Mouse (Mus musculus): ENCODE measurements at regions not wholly inside any gene's neighbourhood (a gene's known extent, or its start where the extent isn't known, plus 50 kb on each side); places are given as distances from the start of the nearest gene placed in this dataset.

DNA sequence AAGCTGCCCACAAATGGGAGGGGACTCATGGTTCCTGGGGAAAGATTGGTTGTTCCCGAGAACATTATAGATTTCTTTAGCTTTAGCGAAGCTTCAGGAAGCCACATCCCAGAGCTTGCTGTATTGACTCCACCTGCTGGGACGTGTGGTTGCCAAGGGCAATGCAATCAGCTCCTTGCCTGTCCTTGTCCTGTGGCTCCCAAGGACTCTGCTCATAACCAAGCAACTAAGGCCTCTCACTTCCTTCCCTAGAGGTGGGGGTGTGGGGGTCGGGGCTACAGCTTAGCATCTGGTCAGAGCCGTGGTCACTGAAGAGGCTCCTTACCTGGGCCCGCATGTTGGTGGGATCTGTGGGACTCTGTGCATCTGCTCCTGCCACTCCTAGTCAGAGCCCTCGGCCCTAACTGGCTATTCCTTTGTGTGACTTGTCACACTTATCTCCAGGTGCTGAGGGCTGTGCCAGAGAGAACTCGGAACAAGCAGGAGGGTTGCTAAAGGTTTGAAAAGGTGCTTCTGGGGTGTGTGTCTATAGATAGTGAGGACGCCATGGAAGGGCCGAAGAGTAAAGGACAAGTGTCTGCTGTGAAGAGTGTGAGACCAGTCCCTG is 270.9 kb upstream of the N4bp1 start:
- ATAC-seq (ENCODE audit: low FRiP score), result no peak
- Histone ChIP-seq H3K4me1 (peaks cover 26% of the 10 kb centered on the region), H3K4me3 (replicated peaks) (no peak overlapping the region), H3K27me3 (replicated peaks) (no peaks in the 10 kb centered on the region), H3K27ac (replicated peaks) (no peak overlapping the region), H3K9ac (replicated peaks) (no peak overlapping the region), H3K4me2 (no peak overlapping the region), H3K9me3 (replicated peaks) (no peaks in the 10 kb centered on the region), H3K36me3 (no peaks in the 10 kb centered on the region)
- 76% methylated on average over 10 of the region's 10 CpGs for WGBS

DNA sequence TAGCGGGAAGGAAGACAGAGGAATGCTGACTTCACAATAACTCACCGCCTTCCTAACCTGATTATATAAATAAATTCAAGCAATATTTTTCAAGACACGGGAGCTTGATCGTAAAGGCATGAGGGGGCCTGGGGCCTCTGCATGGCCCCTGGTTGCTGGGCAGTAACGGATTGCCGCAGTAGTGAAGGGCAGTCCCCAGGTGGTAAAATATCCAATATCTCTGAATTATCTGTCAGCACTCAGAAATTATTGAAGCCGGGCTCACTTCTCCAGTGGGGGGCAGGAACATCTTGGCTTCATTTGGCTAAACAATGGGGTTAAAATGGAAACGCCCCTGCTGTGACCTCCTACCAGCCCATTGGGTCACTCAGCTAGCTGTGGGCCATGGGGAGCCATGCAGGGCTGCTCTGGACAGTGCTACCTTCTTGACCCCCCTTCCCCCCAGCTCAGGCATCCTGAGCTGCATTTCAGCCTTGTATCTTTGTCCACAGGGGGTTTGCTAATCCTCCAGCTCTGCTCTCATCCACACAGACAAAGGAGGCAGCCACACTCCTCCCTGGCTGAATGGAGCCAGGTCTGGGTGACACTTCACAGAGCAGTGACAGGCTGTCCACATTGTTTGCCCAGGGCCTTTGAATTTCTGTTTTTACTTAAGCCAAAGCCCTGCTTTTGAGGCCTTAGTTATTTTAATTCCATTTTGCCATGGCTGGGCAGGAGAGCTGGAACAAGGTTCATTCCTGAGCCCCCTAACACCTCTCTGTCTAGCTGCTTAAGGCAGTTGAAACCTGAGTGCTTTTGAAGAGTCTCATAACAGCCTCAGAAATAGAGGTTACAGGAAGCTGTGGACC is 267.2 kb upstream of the N4bp1 start:
- Histone ChIP-seq H3K9ac (replicated peaks) (no peak overlapping the region), H3K36me3 (no peaks in the 10 kb centered on the region), H3K4me1 (peaks cover 10% of the 10 kb centered on the region), H3K4me2 (no peak overlapping the region), H3K9me3 (replicated peaks) (no peaks in the 10 kb centered on the region), H3K4me3 (replicated peaks) (no peak overlapping the region), H3K27ac (replicated peaks) (peak overlapping the region; percentile 56; the same call in 1 of the 2 replicates), H3K27me3 (replicated peaks) (no peaks in the 10 kb centered on the region)
- 16% methylated on average over 8 of the region's 8 CpGs for WGBS
- peak; percentile 53; the same call in 1 of the 2 replicates for ATAC-seq (ENCODE audit: low FRiP score)

DNA sequence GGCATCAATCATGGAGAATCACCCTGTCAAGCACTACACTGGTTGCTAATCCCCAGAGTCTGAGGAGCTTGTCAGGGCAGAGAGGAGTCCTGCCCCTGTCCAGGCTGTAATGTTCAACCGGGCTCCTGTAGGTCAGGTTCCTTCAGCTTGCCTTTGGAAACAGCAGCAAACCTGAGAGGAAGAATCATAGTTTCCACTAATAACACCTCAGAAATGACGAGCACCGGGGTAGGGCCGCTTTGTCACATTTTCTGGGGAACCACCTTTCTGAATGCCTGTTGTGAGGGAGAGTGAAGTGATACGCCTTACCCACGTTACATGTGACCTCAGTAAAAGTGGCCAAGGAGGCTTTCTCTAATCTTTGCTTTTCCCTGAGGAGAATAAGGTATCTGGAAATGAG is 263.8 kb upstream of the N4bp1 start:
- Histone ChIP-seq H3K27ac (replicated peaks) (no peak overlapping the region), H3K4me1 (peaks cover 10% of the 10 kb centered on the region)
- 90% methylated on average over 6 of the region's 6 CpGs for WGBS

DNA sequence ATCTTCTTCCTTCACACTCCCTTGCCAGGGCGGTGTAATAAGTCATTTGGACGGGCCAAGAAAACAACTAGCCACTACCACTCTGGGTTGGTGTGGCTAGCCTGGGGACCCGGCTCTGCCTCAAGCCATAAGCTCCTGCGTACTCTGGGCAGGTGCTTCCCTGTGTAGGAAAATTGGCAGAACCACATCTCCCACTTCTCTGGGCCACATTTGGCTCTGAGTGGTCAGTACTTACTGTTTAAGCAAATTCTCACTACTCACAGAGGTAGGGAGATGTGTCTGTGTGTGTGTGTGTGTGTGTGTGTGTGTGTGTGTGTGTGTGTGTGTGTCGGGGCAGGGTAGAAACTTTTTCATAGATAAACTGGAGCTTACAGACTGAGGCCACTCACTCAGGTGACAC is 262.6 kb upstream of the N4bp1 start:
- WGBS, result 76% methylated on average over 5 of the region's 5 CpGs
- Histone ChIP-seq H3K27ac (replicated peaks) (no peak overlapping the region), H3K4me3 (replicated peaks) (no peak overlapping the region), H3K9me3 (replicated peaks) (no peaks in the 10 kb centered on the region), H3K4me2 (no peak overlapping the region), H3K27me3 (replicated peaks) (no peaks in the 10 kb centered on the region), H3K9ac (replicated peaks) (no peak overlapping the region), H3K4me1 (peaks cover 10% of the 10 kb centered on the region), H3K36me3 (no peaks in the 10 kb centered on the region)
- no peak for ATAC-seq (ENCODE audit: low FRiP score)

More for the DNA sequence above, 263.8 kb upstream of the N4bp1 start:
- ATAC-seq (ENCODE audit: low FRiP score), result no peak
- H3K36me3 ChIP-seq, result no peaks in the 10 kb centered on the region
- H3K27me3 ChIP-seq (replicated peaks), result no peaks in the 10 kb centered on the region
- no peak overlapping the region for H3K4me2 ChIP-seq
- no peak overlapping the region for H3K9ac ChIP-seq (replicated peaks)
- no peak overlapping the region for H3K4me3 ChIP-seq (replicated peaks)
- H3K9me3 ChIP-seq (replicated peaks), result no peaks in the 10 kb centered on the region

DNA sequence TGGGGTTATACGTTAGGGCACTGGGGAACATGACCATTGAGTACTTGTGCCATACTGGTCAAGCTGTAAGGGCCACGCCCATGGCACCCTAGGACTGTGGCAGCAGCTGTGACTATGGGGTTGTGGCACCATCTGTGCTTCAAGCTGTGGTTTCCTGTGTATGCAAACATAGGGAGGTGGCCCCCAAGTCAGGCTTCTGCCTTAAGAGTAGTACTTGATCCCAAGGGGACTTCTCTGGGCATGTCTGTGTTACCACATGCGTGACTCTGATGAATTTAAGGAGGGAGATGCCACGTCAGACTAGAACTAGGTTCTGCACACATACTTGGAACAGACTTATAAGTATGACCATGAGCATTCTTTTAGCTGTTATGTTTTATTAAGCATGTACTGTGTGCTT is 252.4 kb upstream of the N4bp1 start:
- Histone ChIP-seq H3K4me2 (no peak overlapping the region), H3K27ac (replicated peaks) (no peak overlapping the region), H3K9me3 (replicated peaks) (no peaks in the 10 kb centered on the region), H3K4me3 (replicated peaks) (no peak overlapping the region), H3K27me3 (replicated peaks) (no peaks in the 10 kb centered on the region), H3K4me1 (no peaks in the 10 kb centered on the region), H3K36me3 (no peaks in the 10 kb centered on the region), H3K9ac (replicated peaks) (no peak overlapping the region)
- no peak for ATAC-seq (ENCODE audit: low FRiP score)
- WGBS, result 92% methylated on average over 4 of the region's 4 CpGs

DNA sequence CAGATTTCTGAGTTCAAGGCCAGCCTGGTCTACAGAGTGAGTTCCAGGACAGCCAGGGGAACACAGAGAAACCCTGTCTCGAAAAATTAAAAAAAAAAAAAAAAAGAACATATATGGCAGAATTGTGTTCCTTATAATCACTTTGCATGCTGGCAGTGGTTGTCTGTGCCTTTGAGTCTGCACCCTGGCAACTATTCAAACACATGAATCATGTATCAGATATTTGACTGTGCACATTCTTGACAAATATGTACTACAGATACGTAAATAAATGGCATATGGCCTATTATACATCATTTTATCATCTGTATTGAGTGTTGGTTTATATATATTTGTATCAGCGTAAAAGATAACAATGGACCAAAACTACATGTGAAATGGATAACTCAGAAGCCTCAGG is 246.7 kb upstream of the N4bp1 start:
- Histone ChIP-seq H3K27ac (replicated peaks) (no peak overlapping the region), H3K9me3 (replicated peaks) (no peaks in the 10 kb centered on the region), H3K9ac (replicated peaks) (no peak overlapping the region), H3K4me2 (no peak overlapping the region), H3K4me3 (replicated peaks) (no peak overlapping the region), H3K27me3 (replicated peaks) (no peaks in the 10 kb centered on the region), H3K36me3 (no peaks in the 10 kb centered on the region), H3K4me1 (peaks cover 6% of the 10 kb centered on the region; the same call in 1 of the 2 replicates)
- 88% methylated on average over 3 of the region's 3 CpGs for WGBS
- ATAC-seq (ENCODE audit: low FRiP score), result no peak

DNA sequence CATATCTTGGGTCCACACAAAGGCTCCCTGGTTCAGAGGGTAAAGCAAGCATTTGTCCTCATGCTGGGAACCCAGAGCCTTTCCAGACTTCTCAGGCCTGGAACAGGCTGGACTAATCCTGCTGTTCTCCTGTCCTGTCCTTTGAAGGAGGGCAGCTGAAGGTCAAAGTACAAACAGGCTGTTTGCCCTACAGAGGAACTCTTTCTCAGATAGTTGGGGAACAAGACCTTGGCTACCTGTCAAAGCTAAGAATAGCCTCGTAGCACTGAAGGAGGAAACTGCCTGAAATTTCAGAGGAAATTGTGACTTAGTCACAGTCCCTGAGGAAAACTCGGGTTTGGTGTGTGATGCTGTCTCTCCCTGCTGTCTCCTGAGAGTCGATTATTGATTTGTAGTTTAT is 245.6 kb upstream of the N4bp1 start:
- no peak overlapping the region for H3K4me3 ChIP-seq (replicated peaks)
- H3K4me1 ChIP-seq, result peaks cover 6% of the 10 kb centered on the region; the same call in 1 of the 2 replicates
- no peak overlapping the region for H3K4me2 ChIP-seq
- WGBS, result 65% methylated on average over 3 of the region's 3 CpGs
- ATAC-seq (ENCODE audit: low FRiP score), result no peak
- H3K36me3 ChIP-seq, result no peaks in the 10 kb centered on the region
- H3K9me3 ChIP-seq (replicated peaks), result no peaks in the 10 kb centered on the region
- no peak overlapping the region for H3K27ac ChIP-seq (replicated peaks)
- no peaks in the 10 kb centered on the region for H3K27me3 ChIP-seq (replicated peaks)
- H3K9ac ChIP-seq (replicated peaks), result no peak overlapping the region

DNA sequence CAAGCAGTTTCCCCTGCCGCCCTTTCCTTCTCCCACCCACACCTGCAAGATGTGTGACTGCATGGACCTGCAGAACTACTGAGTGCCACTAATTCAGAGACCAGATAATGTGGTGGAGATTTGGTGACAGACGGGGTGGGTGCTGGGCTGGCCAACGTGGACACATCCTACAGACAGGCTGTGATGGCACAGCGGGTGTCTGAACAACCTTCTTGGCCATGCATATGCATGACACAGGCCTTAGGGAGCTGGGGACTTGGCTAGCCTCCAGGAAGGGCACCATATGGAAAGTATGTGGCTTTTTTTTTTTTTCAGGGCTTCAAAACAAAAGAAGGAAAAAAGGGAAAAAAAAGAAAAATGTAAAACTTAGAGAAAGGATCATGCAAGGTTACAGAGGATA is 243.5 kb upstream of the N4bp1 start:
- H3K4me2 ChIP-seq, result no peak overlapping the region
- no peaks in the 10 kb centered on the region for H3K9me3 ChIP-seq (replicated peaks)
- H3K36me3 ChIP-seq, result no peaks in the 10 kb centered on the region
- H3K4me1 ChIP-seq, result peaks cover 6% of the 10 kb centered on the region; the same call in 1 of the 2 replicates
- no peak for ATAC-seq (ENCODE audit: low FRiP score)
- H3K27ac ChIP-seq (replicated peaks), result no peak overlapping the region
- H3K9ac ChIP-seq (replicated peaks), result no peak overlapping the region
- H3K4me3 ChIP-seq (replicated peaks), result no peak overlapping the region
- 47% methylated on average over 4 of the region's 4 CpGs for WGBS
- H3K27me3 ChIP-seq (replicated peaks), result no peaks in the 10 kb centered on the region

DNA sequence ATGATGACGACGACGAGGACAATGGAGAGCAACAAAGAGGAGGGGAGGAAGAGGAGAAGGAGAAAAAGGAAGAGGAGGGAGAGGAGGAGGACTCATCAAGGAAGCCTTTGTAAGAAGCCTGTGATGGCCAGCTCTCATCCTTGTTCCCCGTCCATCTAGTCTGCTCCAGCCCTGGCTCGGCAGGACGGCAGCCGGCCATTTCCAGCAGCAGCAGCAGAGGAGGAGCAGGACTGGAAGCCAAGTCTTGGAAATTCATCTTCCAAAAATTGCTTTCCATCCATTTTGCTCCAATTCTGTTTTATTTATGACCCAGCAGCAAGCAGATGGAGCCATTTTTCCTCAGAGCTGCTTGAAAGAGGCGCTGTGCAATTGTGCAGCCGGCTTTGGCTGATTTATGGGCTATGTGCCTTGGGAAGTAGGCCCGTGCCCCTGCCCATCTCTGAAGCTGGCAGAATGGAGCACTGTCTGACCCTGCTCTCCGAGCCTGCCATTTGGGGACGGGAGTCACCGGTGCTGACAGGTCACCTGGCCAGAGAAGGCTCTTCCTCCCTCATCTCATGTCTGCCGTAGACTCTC is 231.2 kb upstream of the N4bp1 start:
- Histone ChIP-seq H3K36me3 (no peaks in the 10 kb centered on the region), H3K9ac (replicated peaks) (no peak overlapping the region), H3K4me2 (no peak overlapping the region), H3K27ac (replicated peaks) (peak overlapping the region; percentile 51; the same call in 1 of the 2 replicates), H3K27me3 (replicated peaks) (no peaks in the 10 kb centered on the region), H3K4me3 (replicated peaks) (no peak overlapping the region), H3K4me1 (peaks cover 10% of the 10 kb centered on the region), H3K9me3 (replicated peaks) (no peaks in the 10 kb centered on the region)
- 32% methylated on average over 14 of the region's 14 CpGs for WGBS
- ATAC-seq (ENCODE audit: low FRiP score), result peak; percentile 78

DNA sequence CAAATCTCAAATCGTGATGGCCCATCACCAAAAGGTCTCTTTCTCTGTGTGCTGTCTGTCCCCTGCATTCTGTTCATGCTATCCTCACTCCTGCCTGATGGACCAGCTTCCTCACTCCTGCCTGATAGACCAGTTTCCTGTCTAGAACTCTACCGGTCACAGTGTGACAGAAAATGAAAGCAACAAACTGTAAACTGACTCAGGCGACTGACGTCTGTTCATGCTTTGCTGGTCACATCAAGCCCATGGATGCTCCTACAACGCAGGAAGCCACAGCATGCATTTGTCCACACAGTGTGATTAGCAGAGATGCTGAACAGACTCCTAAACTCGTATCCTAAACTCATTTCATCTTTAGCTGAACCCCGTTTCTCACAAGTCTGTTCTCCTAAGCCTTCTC is 227.3 kb upstream of the N4bp1 start:
- Histone ChIP-seq H3K36me3 (no peaks in the 10 kb centered on the region), H3K27ac (replicated peaks) (no peak overlapping the region), H3K4me1 (peaks cover 10% of the 10 kb centered on the region), H3K9me3 (replicated peaks) (no peaks in the 10 kb centered on the region), H3K4me3 (replicated peaks) (no peak overlapping the region), H3K9ac (replicated peaks) (no peak overlapping the region), H3K27me3 (replicated peaks) (no peaks in the 10 kb centered on the region), H3K4me2 (no peak overlapping the region)
- ATAC-seq (ENCODE audit: low FRiP score), result no peak
- 87% methylated on average over 7 of the region's 7 CpGs for WGBS

DNA sequence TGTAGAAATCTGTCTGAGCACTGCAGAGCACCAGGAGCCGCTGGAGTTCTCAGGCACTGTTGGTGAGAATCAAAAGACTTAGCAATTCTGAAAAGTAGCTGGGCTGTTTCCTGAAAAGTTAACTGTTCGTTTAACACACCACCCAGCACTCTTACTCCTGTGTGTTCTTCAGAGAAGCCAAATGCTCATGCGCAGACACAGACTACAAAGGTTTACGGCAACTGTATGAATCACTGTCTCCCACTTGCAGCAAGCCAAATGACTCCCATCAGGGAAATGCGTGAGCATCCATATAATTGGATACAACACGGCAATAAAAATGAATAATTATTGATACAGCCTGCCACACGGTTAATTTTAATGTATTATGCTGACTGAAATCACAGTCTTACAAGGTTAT is 220.0 kb upstream of the N4bp1 start:
- Histone ChIP-seq H3K4me3 (replicated peaks) (no peak overlapping the region), H3K27me3 (replicated peaks) (no peaks in the 10 kb centered on the region), H3K4me2 (peak overlapping the region; percentile 13; the same call in 1 of the 2 replicates), H3K36me3 (no peaks in the 10 kb centered on the region), H3K4me1 (peaks cover 12% of the 10 kb centered on the region; the same call in 1 of the 2 replicates), H3K9ac (replicated peaks) (no peak overlapping the region), H3K27ac (replicated peaks) (no peak overlapping the region), H3K9me3 (replicated peaks) (no peaks in the 10 kb centered on the region)
- peak; percentile 59 for ATAC-seq (ENCODE audit: low FRiP score)
- WGBS, result 26% methylated on average over 7 of the region's 7 CpGs

DNA sequence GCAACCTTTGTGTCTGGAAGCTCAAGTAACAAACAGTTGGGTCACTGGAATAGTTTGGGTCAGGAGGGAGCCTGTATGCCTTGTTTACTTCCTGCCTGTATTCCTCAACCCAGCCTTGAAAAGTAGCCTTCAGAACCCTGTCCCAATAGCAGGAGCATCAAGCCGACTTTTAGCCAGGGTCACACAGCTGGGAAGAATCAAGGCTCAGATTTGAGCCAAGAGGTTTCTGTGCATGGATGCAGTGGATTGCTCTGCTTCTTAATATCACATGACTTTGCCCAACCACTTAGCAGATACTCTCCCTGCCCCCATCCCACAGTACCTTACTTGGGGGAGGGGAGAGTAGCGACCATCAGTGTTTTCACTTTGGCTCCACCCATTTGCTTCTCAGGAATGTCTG is 210.2 kb upstream of the N4bp1 start:
- no peaks in the 10 kb centered on the region for H3K27me3 ChIP-seq (replicated peaks)
- WGBS, result 68% methylated on average over 2 of the region's 2 CpGs

More for the DNA sequence above, 210.2 kb upstream of the N4bp1 start:
- Histone ChIP-seq H3K36me3 (no peaks in the 10 kb centered on the region), H3K4me3 (replicated peaks) (no peak overlapping the region), H3K4me2 (no peak overlapping the region), H3K4me1 (peaks cover 9% of the 10 kb centered on the region; the same call in 1 of the 2 replicates), H3K9ac (replicated peaks) (no peak overlapping the region), H3K9me3 (replicated peaks) (no peaks in the 10 kb centered on the region), H3K27ac (replicated peaks) (no peak overlapping the region)
- no peak for ATAC-seq (ENCODE audit: low FRiP score)
